Mouse (Mus musculus) MEL (cell line): ENCODE data around the gene Gnb1l. TPM values are rescaled to one million over a fixed set of nuclear protein-coding genes. Genes with fewer than 3 reads are reported as not detected.

Experiments
- DNase-seq: peaks from one replicate; pipeline ENCODE4 v3.0.0; 2011; ENCODE audit warnings: low read depth, low spot score
- H3K27ac ChIP-seq: 2 replicates; pipeline ENCODE4 v1.5.1; 2012; ENCODE audit warnings: low read depth, mild to moderate bottlenecking, control low read depth, low read length, moderate library complexity; ENCODE audit not compliant: control insufficient read depth
- H3K27me3 ChIP-seq, 2 experiments: fragments of 150-350 bp in 1 of 2; sonication (generic) in 1 of 2; 2 replicates each; pipeline ENCODE4 v1.6.1; 2012; ENCODE audit warnings: low read length in 2 of 2, mild to moderate bottlenecking in 2 of 2, improper control_type of control experiment in 1 of 2, moderate library complexity in 1 of 2; ENCODE audit not compliant: insufficient read depth in 2 of 2, control insufficient read depth in 1 of 2
- H3K36me3 ChIP-seq, 2 experiments: 2 replicates each; pipeline ENCODE4 v1.6.1; 2012 to 2014; ENCODE audit warnings: low read length in 2 of 2, improper control_type of control experiment in 1 of 2, inconsistent platforms in 1 of 2, mild to moderate bottlenecking in 1 of 2; ENCODE audit not compliant: insufficient read depth in 2 of 2, control insufficient read depth in 1 of 2
- H3K4me1 ChIP-seq, 2 experiments: fragments of 150-350 bp in 1 of 2; sonication (generic) in 1 of 2; 2 replicates each; pipeline ENCODE4 v1.6.1; 2012; ENCODE audit warnings: low read length in 2 of 2, improper control_type of control experiment in 1 of 2, mild to moderate bottlenecking in 1 of 2; ENCODE audit not compliant: insufficient read depth in 2 of 2, control insufficient read depth in 1 of 2
- H3K4me3 ChIP-seq, 2 experiments: fragments of 150-350 bp in 1 of 2; sonication (generic) in 1 of 2; 2 replicates each; pipeline ENCODE4 v1.5.1; 2012; ENCODE audit warnings: low read depth in 2 of 2, low read length in 2 of 2, mild to moderate bottlenecking in 2 of 2, moderate library complexity in 2 of 2, control low read depth in 1 of 2, improper control_type of control experiment in 1 of 2; ENCODE audit not compliant: control insufficient read depth in 1 of 2, insufficient read depth in 1 of 2
- H3K79me2 ChIP-seq: 2 replicates; pipeline ENCODE4 v1.6.1; 2012; ENCODE audit warnings: mild to moderate bottlenecking, low read length, moderate library complexity; ENCODE audit not compliant: control insufficient read depth, poor library complexity, insufficient read depth
- H3K9ac ChIP-seq: 2 replicates; pipeline ENCODE4 v1.6.1; 2012; ENCODE audit warnings: low read depth, mild to moderate bottlenecking, control low read depth, low read length, moderate library complexity; ENCODE audit not compliant: control insufficient read depth, poor library complexity, severe bottlenecking
- H3K9me3 ChIP-seq: fragments of 150-350 bp; sonication (generic); replicated peaks from 2 replicates; pipeline ENCODE4 v1.6.1; 2012; ENCODE audit warnings: mild to moderate bottlenecking, low read length, improper control_type of control experiment, moderate library complexity; ENCODE audit not compliant: insufficient read depth
- BHLHE40 ChIP-seq: IDR thresholded peaks from 2 replicates; pipeline ENCODE4 v1.6.1; 2012; ENCODE audit warnings: low read depth, mild to moderate bottlenecking, inconsistent platforms, low read length, improper control_type of control experiment, borderline replicate concordance
- CHD1 ChIP-seq: IDR thresholded peaks from 2 replicates; pipeline ENCODE4 v1.6.1; 2012; ENCODE audit warnings: low read depth, mild to moderate bottlenecking, inconsistent platforms, low read length, improper control_type of control experiment
- CHD2 ChIP-seq: IDR thresholded peaks from 2 replicates; pipeline ENCODE4 v1.6.1; 2011; ENCODE audit warnings: low read length, improper control_type of control experiment
- CTCF ChIP-seq, 3 experiments: IDR thresholded peaks in 2 of 3; conservative IDR thresholded peaks in 1 of 3; 2 replicates each; pipeline ENCODE4 v1.5.1; 2011 to 2012; ENCODE audit warnings: low read length in 3 of 3, low read depth in 2 of 3, mild to moderate bottlenecking in 2 of 3, improper control_type of control experiment in 1 of 3, inconsistent platforms in 1 of 3, mixed read lengths in 1 of 3, moderate library complexity in 1 of 3; ENCODE audit not compliant: control insufficient read depth in 1 of 3, insufficient read depth in 1 of 3, poor library complexity in 1 of 3, severe bottlenecking in 1 of 3
- ELF1 ChIP-seq: IDR thresholded peaks from 2 replicates; pipeline ENCODE4 v1.6.1; 2014; ENCODE audit warnings: low read depth, mild to moderate bottlenecking, inconsistent platforms, low read length, improper control_type of control experiment, moderate library complexity
- EP300 ChIP-seq, 2 experiments: IDR thresholded peaks; 2 replicates each; pipeline ENCODE4 v1.6.1; 2011; ENCODE audit warnings: improper control_type of control experiment in 2 of 2, low read length in 2 of 2, low read depth in 1 of 2, mild to moderate bottlenecking in 1 of 2
- ETS1 ChIP-seq: IDR thresholded peaks from 2 replicates; pipeline ENCODE4 v1.6.1; 2012; ENCODE audit warnings: low read depth, mild to moderate bottlenecking, inconsistent platforms, low read length, improper control_type of control experiment, moderate library complexity
- GABPA ChIP-seq: IDR thresholded peaks from 2 replicates; pipeline ENCODE4 v1.6.1; 2012; ENCODE audit warnings: low read depth, mild to moderate bottlenecking, inconsistent platforms, low read length, improper control_type of control experiment, moderate library complexity
- GATA1 ChIP-seq: IDR thresholded peaks from 2 replicates; pipeline ENCODE4 v1.6.1; 2011; ENCODE audit warnings: low read depth, low read length, improper control_type of control experiment
- HCFC1 ChIP-seq: IDR thresholded peaks from 2 replicates; pipeline ENCODE4 v1.6.1; 2012; ENCODE audit warnings: low read depth, mild to moderate bottlenecking, inconsistent platforms, low read length, improper control_type of control experiment, moderate library complexity
- JUND ChIP-seq: IDR thresholded peaks from 2 replicates; pipeline ENCODE4 v1.6.1; 2011; ENCODE audit warnings: low read depth, mild to moderate bottlenecking, improper control_type of control experiment, low read length
- KAT2A ChIP-seq: conservative IDR thresholded peaks from 2 replicates; pipeline ENCODE4 v1.6.1; 2012; ENCODE audit warnings: low read depth, low read length, improper control_type of control experiment, inconsistent platforms
- MAFK ChIP-seq: IDR thresholded peaks from 2 replicates; pipeline ENCODE4 v1.6.1; 2011; ENCODE audit warnings: low read depth, mild to moderate bottlenecking, low read length, improper control_type of control experiment, borderline replicate concordance
- MAX ChIP-seq: IDR thresholded peaks from 2 replicates; pipeline ENCODE4 v1.6.1; 2011; ENCODE audit warnings: low read length, improper control_type of control experiment
- MAZ ChIP-seq: IDR thresholded peaks from 2 replicates; pipeline ENCODE4 v1.6.1; 2012; ENCODE audit warnings: low read depth, mild to moderate bottlenecking, inconsistent platforms, low read length, improper control_type of control experiment
- MEF2A ChIP-seq: IDR thresholded peaks from 2 replicates; pipeline ENCODE4 v1.6.1; 2014; ENCODE audit warnings: low read depth, mild to moderate bottlenecking, inconsistent platforms, low read length, improper control_type of control experiment; ENCODE audit not compliant: poor library complexity, insufficient replicate concordance, severe bottlenecking; ENCODE audit errors: extremely low read depth
- MXI1 ChIP-seq: IDR thresholded peaks from 2 replicates; pipeline ENCODE4 v1.6.1; 2011; ENCODE audit warnings: mild to moderate bottlenecking, low read depth, low read length, improper control_type of control experiment
- MYB ChIP-seq: IDR thresholded peaks from 2 replicates; pipeline ENCODE4 v1.6.1; 2011; ENCODE audit warnings: mild to moderate bottlenecking, low read depth, low read length, improper control_type of control experiment
- MYC ChIP-seq: IDR thresholded peaks from 2 replicates; pipeline ENCODE4 v1.6.1; 2011; ENCODE audit warnings: low read depth, mild to moderate bottlenecking, low read length, improper control_type of control experiment, moderate library complexity
- NELFE ChIP-seq: IDR thresholded peaks from 2 replicates; pipeline ENCODE4 v1.6.1; 2011; ENCODE audit warnings: low read depth, low read length, improper control_type of control experiment
- NRF1 ChIP-seq: IDR thresholded peaks from 2 replicates; pipeline ENCODE4 v1.6.1; 2014; ENCODE audit warnings: low read depth, mild to moderate bottlenecking, inconsistent platforms, low read length, improper control_type of control experiment, moderate library complexity; ENCODE audit not compliant: poor library complexity, insufficient read depth, severe bottlenecking
- POLR2A ChIP-seq, 2 experiments: IDR thresholded peaks; 2 replicates each; pipeline ENCODE4 v1.6.1; 2011 to 2012; ENCODE audit warnings: low read length in 2 of 2, mild to moderate bottlenecking in 2 of 2, control low read depth in 1 of 2, improper control_type of control experiment in 1 of 2, low read depth in 1 of 2, moderate library complexity in 1 of 2; ENCODE audit not compliant: control insufficient read depth in 1 of 2, insufficient read depth in 1 of 2, poor library complexity in 1 of 2
- POLR2AphosphoS2 ChIP-seq: IDR thresholded peaks from 2 replicates; pipeline ENCODE4 v1.6.1; 2011; ENCODE audit warnings: low read length, improper control_type of control experiment
- POLR2AphosphoS5 ChIP-seq: IDR thresholded peaks from 2 replicates; pipeline ENCODE4 v1.6.1; 2012; ENCODE audit warnings: low read depth, borderline replicate concordance, mild to moderate bottlenecking, inconsistent platforms, low read length, moderate library complexity, mixed read lengths
- RAD21 ChIP-seq: IDR thresholded peaks from 2 replicates; pipeline ENCODE4 v1.6.1; 2011; ENCODE audit warnings: mild to moderate bottlenecking, low read depth, low read length, improper control_type of control experiment
- RCOR1 ChIP-seq: IDR thresholded peaks from 2 replicates; pipeline ENCODE4 v1.6.1; 2012; ENCODE audit warnings: low read depth, mild to moderate bottlenecking, inconsistent platforms, low read length, improper control_type of control experiment
- SIN3A ChIP-seq: IDR thresholded peaks from 2 replicates; pipeline ENCODE4 v1.6.1; 2012; ENCODE audit warnings: low read length, improper control_type of control experiment, inconsistent platforms
- SMC3 ChIP-seq: IDR thresholded peaks from 2 replicates; pipeline ENCODE4 v1.6.1; 2011; ENCODE audit warnings: low read depth, low read length, improper control_type of control experiment
- TAL1 ChIP-seq: IDR thresholded peaks from 2 replicates; pipeline ENCODE4 v1.6.1; 2012; ENCODE audit warnings: mild to moderate bottlenecking, inconsistent platforms, low read length, moderate library complexity, mixed read lengths
- TBP ChIP-seq: IDR thresholded peaks from 2 replicates; pipeline ENCODE4 v1.8.0; 2011; ENCODE audit warnings: low read depth, low read length, improper control_type of control experiment
- TCF12 ChIP-seq: IDR thresholded peaks from 2 replicates; pipeline ENCODE4 v1.6.1; 2014; ENCODE audit warnings: low read depth, mild to moderate bottlenecking, inconsistent platforms, low read length, improper control_type of control experiment, moderate library complexity
- UBTF ChIP-seq: IDR thresholded peaks from 2 replicates; pipeline ENCODE4 v1.6.1; 2012; ENCODE audit warnings: low read depth, mild to moderate bottlenecking, inconsistent platforms, low read length, improper control_type of control experiment, moderate library complexity, borderline replicate concordance; ENCODE audit not compliant: insufficient read depth
- USF1 ChIP-seq: IDR thresholded peaks from 2 replicates; pipeline ENCODE4 v1.6.1; 2014; ENCODE audit warnings: low read depth, mild to moderate bottlenecking, inconsistent platforms, low read length, improper control_type of control experiment, moderate library complexity
- USF2 ChIP-seq, 2 experiments: IDR thresholded peaks; 2 replicates each; pipeline ENCODE4 v1.6.1; 2011 to 2012; ENCODE audit warnings: improper control_type of control experiment in 2 of 2, low read length in 2 of 2, borderline replicate concordance in 1 of 2, inconsistent platforms in 1 of 2, low read depth in 1 of 2, mild to moderate bottlenecking in 1 of 2; ENCODE audit not compliant: insufficient read depth in 1 of 2
- ZC3H11A ChIP-seq: IDR thresholded peaks from 2 replicates; pipeline ENCODE4 v1.6.1; 2012; ENCODE audit warnings: low read depth, mild to moderate bottlenecking, inconsistent platforms, low read length, improper control_type of control experiment
- ZKSCAN1 ChIP-seq: IDR thresholded peaks from 2 replicates; pipeline ENCODE4 v1.6.1; 2012; ENCODE audit warnings: low read depth, mild to moderate bottlenecking, inconsistent platforms, low read length, improper control_type of control experiment, moderate library complexity
- ZMIZ1 ChIP-seq: IDR thresholded peaks from 2 replicates; pipeline ENCODE4 v1.6.1; 2012; ENCODE audit warnings: low read depth, mild to moderate bottlenecking, inconsistent platforms, low read length, improper control_type of control experiment, moderate library complexity
- ZNF384 ChIP-seq: IDR thresholded peaks from 2 replicates; pipeline ENCODE4 v1.6.1; 2012; ENCODE audit warnings: low read depth, mild to moderate bottlenecking, inconsistent platforms, low read length, improper control_type of control experiment
- polyA plus RNA-seq, 2 experiments: library from polyadenylated mRNA; stranded (reverse) in 1 of 2; unstranded in 1 of 2; fragments of >175 nt in 1 of 2; fragments of >200 nt in 1 of 2; gene quantifications; 2 replicates each; pipeline versions ENCODE4 v1.2.1 to v1.2.4; 2012; ENCODE audit warnings: low replicate concordance in 2 of 2, low read depth in 1 of 2; ENCODE audit not compliant: insufficient read length in 2 of 2, insufficient read depth in 1 of 2, missing spikeins in 1 of 2
- total RNA-seq: library from RNA; depleted of rRNA; stranded (reverse); fragments of 300-350 nt; gene quantifications from 2 replicates; pipeline ENCODE4 v1.2.3, GENCODE M21; 2012

The Gnb1l gene
- total and polyA plus RNA-seq, 3 experiments = 37.9 to 47.8 TPM; not detected in 1

DNA sequence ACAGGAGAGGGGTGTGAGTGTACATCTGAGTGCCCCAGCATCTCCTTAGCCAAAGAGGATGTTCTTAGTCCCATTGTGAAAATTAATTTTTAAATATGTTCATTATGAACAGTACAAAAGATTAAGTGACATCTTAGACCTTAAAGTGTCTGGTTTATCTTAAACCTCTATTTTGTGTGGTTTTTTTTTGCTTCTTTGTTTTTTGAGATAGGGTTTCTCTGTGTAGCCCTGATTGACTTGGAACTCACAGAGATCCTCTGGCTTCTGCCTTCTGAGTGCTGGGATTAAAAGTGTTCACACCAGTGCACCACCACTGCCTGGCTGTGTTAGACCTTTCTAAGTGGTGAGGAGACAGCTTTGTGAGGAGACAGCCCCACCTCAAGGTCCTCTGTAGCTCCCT is 39.9 kb upstream of the Gnb1l start:
- H3K79me2 ChIP-seq = no peaks in the 10 kb centered on the region
- peaks cover 0 to 26% of the 10 kb centered on the region in 2 experiments for H3K36me3 ChIP-seq
- H3K4me3 ChIP-seq = no peak overlapping the region
- H3K27me3 ChIP-seq = no peaks in the 10 kb centered on the region
- H3K4me1 ChIP-seq = peaks cover 9 to 31% of the 10 kb centered on the region in 2 experiments
- no peak overlapping the region for H3K9ac ChIP-seq
- peak; percentile 47 for DNase-seq
- H3K9me3 ChIP-seq = no peaks in the 10 kb centered on the region
- H3K27ac ChIP-seq = peak overlapping the region; percentile 79; the same call in 1 of the 2 replicates
- TF ChIP-seq TBP = no peak
- peak; percentile 100 for TF ChIP-seq RCOR1
- TF ChIP-seq MAX = no peak
- no peak for TF ChIP-seq CHD2
- peak; percentile 20; the same call in 1 of the 2 replicates for TF ChIP-seq SIN3A
- TF ChIP-seq BHLHE40 = peak; percentile 20; the same call in 1 of the 2 replicates
- no peak for TF ChIP-seq RAD21
- TF ChIP-seq MAFK = peak; percentile 46; the same call in 1 of the 2 replicates
- TF ChIP-seq UBTF = no peak
- no peak for TF ChIP-seq ZC3H11A
- TF ChIP-seq EP300 (IDR thresholded peaks at IDR 0.05; ENCODE audit: low read depth in 1 of 2, low read length in 2 of 2) = peak; percentile 54 to 81; a peak in 3 of 4 replicates
- TF ChIP-seq SMC3 = no peak
- no peak for TF ChIP-seq USF1
- no peak for TF ChIP-seq KAT2A
- no peak for TF ChIP-seq POLR2A (IDR thresholded peaks at IDR 0.05; ENCODE audit: control insufficient read depth in 1 of 2, insufficient read depth in 1 of 2, low read depth in 1 of 2, low read length in 2 of 2, poor library complexity in 1 of 2)
- no peak for TF ChIP-seq POLR2AphosphoS2
- TF ChIP-seq JUND = no peak
- peak; percentile 62; the same call in 1 of the 2 replicates for TF ChIP-seq ETS1
- TF ChIP-seq MAZ = no peak
- TF ChIP-seq NELFE = no peak
- no peak for TF ChIP-seq MYC
- TF ChIP-seq ELF1 = no peak
- TF ChIP-seq NRF1 = no peak
- peak; percentile 50; the same call in 1 of the 2 replicates for TF ChIP-seq MXI1
- no peak for TF ChIP-seq ZMIZ1
- TF ChIP-seq CHD1 = no peak
- no peak for TF ChIP-seq ZKSCAN1
- TF ChIP-seq GATA1 = peak; percentile 82
- peak; percentile 45 for TF ChIP-seq TAL1
- peak; percentile 70 for TF ChIP-seq ZNF384
- no peak for TF ChIP-seq USF2 (IDR thresholded peaks at IDR 0.05; ENCODE audit: borderline replicate concordance in 1 of 2, insufficient read depth in 1 of 2, low read depth in 1 of 2, low read length in 2 of 2)
- no peak for TF ChIP-seq CTCF (IDR thresholded peaks at IDR 0.05 in 2 of 3, conservative IDR thresholded peaks at IDR 0.05 in 1 of 3; ENCODE audit: control insufficient read depth in 1 of 3, insufficient read depth in 1 of 3, low read depth in 2 of 3, low read length in 3 of 3, poor library complexity in 1 of 3, severe bottlenecking in 1 of 3)
- TF ChIP-seq POLR2AphosphoS5 = no peak
- peak; percentile 45; the same call in 1 of the 2 replicates for TF ChIP-seq MYB
- TF ChIP-seq HCFC1 = no peak
- peak; percentile 84 for TF ChIP-seq TCF12
- no peak for TF ChIP-seq MEF2A
- no peak for TF ChIP-seq GABPA
